Mouse (Mus musculus): ENCODE data around the gene Mta2. TPM values are rescaled to one million over a fixed set of nuclear protein-coding genes. Genes with fewer than 3 reads are reported as not detected.
"Not testable (repeated sequence)": the region's sequence is repeated elsewhere in the genome, so short reads cannot be mapped to it uniquely, and the experiment has no call there.

Mta2 gene
- total RNA-seq (2015) (47.3 and 53.3 TPM in 2 replicates), total RNA-seq (2017) (98.8 and 106 TPM in 2 replicates)

DNA sequence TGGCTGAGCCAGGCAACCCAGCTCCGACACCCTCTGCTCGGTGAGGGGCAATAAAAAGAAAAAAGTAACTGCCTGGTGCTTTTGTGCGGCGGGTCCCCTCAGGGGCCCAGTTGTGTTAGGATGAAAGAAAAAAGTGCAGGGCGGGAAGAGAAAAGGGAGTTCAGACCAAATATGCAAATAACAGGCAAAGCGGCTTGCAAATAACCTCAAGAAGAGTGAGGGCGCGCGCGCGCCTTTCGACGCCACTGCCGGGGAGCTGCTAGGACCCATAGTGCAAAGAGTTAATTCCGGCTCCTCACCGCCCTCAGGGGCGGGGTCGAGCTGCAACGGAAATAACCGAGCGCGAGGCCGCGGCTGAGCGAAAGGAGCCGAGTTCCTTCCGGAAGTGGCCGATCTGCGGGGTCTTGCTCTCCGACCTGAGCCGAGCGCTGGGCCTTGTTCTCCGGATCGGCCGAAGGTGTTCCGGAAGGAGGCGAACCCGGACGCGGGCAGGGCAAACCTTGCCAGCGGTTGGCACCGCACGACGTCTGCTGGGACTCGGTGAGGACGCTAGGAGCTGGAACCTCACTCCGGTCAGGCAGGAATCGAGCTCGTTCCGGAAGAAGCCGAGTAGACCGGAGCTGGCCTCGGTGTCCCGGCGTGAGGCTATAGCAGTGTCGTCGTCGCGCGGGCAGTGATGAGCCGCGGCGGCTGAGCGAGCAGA is at the start of gene Mta2:
Mta2 (plus strand) TSS at position 361 of the 703 bp plus-strand sequence.
- peak; percentile 92 for ATAC-seq (ENCODE audit: poor library complexity, severe bottlenecking)

DNA sequence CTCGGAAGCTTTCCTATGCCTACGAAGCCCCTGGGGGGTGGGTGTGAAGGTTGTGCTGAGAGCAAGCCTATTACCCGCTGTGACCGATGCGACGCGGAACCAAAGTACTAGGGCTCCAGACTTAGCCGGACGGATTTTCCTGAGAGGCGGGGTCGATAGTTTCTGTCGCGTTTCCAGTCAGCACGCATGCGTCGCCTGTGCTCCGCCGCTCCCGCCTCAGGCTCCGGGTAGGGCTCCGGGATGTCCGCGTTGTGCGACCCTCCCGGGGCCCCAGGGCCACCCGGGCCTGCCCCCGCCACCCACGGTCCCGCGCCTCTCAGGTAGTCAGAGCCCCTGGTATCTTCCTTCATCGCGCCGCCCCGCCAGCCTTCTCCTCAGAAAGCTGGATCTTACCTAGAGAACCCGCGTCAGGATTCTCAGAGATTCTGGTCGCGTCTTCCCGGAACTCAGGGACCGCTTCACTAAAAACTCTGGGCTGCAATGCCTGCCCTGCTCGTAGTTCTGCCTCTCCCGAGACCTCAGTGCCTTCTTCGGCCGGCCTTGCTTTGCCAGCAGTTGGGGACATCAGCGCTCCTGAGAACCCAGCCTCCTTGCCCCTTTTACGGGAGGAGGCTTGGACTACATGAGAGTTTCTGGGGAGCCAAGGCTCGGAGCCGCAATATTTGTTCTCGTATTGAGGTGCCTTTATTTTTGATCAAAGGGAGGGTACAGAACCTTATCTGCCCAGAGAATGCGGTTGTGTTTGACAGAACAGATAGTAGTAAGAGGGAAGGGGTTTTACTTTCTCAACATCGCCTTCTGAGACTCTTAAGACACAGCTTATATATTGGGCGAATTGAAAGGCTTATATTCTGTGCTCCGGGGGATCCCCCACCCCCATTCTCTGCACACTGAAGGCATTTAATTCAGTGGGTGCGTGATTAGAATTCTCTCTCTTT is 48.6 kb upstream of the Mta2 start, which contains the start of gene Ints5:
Ints5 (plus strand) TSS at position 177 of the 938 bp plus-strand sequence.
- ATAC-seq (ENCODE audit: poor library complexity, severe bottlenecking): peak; percentile 61

DNA sequence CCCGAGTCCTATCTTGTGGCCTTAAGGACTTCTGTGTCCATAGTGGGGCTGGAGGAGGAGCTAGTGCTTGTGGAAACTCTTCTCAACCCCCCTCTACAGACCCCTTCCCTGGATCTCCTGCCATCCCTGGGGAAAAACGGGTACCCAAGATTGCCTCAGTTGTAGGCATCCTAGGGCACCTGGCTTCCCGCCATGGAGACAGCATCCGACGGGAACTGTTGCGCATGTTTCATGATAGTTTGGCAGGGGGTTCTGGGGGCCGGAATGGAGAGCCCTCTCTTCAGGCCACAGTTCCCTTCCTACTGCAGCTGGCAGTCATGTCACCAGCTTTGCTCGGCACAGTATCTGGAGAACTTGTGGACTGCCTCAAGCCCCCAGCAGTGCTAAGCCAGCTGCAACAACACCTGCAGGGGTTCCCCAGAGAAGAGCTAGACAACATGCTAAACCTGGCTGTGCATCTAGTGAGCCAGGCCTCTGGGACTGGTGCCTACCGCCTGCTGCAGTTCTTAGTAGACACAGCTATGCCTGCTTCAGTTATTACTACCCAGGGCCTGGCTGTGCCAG is 46.2 kb upstream of the Mta2 start:
- ATAC-seq (ENCODE audit: poor library complexity, severe bottlenecking): no peak

DNA sequence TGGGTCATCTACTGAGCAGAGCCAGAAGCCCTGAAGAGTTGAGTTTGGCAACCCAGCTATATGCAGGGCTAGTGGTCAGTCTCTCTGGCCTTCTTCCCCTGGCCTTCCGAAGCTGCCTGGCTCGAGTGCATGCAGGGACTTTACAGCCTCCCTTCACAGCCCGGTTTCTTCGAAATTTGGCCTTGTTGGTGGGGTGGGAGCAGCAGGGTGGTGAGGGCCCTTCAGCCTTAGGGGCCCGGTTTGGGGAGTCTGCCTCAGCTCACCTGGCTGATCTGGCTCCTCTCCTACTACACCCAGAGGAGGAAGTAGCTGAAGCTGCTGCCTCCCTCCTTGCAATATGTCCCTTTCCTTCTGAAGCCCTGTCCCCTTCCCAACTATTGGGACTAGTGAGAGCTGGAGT is 45.4 kb upstream of the Mta2 start:
- ATAC-seq (ENCODE audit: poor library complexity, severe bottlenecking): not testable (repeated sequence)

DNA sequence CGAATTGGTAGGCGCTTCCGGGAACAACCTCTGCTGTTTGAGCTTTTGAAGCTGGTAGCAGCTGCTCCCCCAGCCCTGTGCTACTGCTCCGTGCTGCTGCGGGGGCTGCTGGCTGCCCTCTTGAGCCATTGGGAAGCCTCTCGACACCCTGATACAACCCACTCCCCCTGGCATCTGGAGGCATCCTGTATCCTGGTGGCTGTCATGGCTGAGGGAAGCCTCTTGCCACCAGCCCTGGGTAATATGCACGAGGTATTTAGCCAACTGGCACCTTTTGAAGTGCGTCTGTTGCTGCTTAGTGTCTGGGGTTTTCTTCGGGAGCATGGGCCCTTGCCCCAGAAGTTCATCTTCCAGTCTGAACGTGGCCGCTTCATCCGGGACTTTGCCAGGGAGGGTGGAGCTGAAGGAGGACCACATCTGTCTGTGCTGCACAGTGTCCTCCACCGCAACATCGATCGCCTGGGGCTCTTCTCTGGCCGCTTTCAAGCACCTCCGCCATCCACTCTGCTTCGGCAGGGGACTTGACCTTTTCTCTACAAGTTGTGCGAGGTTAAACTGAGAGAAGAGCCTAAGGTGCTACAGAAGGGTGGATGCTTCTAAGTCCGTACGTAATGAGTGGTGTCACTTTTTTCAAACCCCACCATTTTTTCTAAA is 44.3 kb upstream of the Mta2 start:
- 0 out of 2 replicates have a peak, but pooled peaks have one; percentile 0 for ATAC-seq (ENCODE audit: poor library complexity, severe bottlenecking)

DNA sequence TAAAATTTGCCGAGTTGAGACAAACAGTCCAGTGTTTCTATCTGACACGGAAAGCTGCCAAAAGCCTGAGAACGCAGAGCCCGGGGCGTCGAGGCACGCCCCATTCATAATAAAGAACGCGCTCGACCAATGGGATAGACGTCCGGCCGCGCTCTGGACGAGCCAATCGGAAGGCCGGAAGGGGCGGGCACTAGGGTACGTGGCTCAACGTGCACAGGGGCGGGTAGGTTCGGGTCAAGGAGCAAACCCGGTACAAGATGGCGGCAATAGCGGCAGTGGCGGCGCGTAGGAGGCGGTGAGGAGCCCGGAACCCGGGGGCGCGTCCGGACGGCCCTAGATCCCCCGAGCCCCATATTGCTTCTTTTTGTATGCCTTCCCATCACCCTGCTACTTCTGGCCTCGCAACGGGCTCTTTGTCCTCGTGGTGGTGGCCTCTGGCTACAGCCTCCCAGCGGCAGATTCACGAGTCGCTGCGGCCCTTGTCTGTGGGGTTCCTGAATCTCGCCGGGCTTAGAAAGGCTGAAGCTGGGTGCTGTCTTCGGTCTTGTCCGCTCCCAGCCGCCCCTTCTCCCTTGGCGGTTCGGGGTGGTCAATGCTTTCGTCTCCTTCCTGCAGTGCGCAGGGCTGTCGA is 43.7 kb upstream of the Mta2 start, which contains the start of gene Ganab:
Ganab (plus strand) TSS at position 207 of the 631 bp plus-strand sequence.
- peak; percentile 99 for ATAC-seq (ENCODE audit: poor library complexity, severe bottlenecking)

DNA sequence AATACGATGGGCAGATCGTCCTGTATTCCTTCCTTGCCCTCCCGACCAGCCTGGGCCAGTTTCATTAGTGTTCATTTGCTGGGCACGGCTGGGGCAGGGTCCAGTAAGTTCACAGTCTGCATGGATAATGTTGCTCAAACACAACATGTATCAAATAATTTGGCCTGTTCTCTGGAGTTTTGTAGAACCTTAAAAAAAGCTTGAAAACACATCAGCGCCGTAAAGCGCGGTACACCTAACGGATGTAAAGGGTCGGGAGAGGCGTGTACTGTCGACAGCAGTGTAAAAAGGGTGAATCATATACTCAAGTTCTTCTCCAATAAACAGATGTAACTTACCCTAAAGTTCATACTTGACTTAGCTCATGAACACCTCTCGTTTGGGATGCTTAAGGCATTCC is 43.1 kb upstream of the Mta2 start:
- no peak for ATAC-seq (ENCODE audit: poor library complexity, severe bottlenecking)

DNA sequence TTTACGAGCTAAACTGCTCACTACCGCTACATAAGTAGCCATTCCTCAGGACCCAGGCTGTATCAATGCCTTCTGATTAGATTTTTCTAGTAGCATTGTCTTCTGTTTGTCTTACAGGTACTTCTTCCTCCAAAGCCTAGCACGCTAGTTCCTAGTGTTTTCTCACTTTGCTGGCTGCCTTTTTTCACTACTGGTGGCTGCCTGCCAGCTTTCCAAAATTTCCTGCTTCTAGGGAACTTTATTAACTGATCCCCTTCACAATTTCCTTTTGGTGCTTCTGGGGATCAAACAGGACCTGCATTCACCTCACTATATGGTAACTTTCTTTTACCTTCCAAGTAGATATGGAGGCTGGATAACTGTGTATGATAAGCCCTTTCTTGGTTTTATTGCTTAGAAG is 42.6 kb upstream of the Mta2 start:
- no peak for ATAC-seq (ENCODE audit: poor library complexity, severe bottlenecking)

DNA sequence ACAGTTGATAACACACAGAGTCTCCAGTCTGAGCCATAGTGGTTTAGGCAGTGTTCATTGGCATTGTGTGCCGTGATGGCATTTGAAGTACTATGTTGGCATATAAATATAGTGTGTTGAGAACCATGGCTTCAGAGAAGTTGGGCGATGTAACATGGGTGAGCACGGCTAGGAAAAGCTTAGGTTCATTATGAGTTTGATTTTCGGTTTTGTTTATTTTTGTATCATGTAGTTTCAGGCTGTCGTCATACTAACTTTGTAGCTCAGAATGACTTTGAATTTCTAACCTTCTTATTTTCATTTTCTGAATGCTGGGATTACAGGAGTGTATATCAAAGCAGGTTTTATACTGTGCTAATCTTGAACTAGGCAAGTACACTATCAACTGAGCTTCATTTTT is 38.3 kb upstream of the Mta2 start:
- ATAC-seq (ENCODE audit: poor library complexity, severe bottlenecking): no peak

DNA sequence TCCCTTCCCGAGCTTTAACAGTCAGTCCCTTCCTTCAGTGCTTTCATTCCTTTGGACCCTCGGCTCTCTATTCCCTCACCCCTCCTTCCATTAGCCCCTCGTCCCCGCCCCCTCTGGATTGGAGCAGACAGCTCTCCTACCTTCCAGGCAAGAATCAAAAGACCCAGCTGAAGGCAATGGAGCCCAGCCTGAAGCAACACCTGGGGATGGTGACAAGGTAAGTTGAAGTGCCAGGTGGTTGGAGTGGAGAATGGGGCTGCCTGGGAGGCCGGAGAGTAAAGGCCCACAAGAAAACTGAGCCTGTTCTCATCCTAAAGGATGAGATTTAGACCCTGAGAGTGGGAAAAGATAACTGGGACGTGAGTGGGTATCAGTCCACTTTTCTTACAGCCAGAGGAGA is 33.1 kb upstream of the Mta2 start:
- no peak for ATAC-seq (ENCODE audit: poor library complexity, severe bottlenecking)

DNA sequence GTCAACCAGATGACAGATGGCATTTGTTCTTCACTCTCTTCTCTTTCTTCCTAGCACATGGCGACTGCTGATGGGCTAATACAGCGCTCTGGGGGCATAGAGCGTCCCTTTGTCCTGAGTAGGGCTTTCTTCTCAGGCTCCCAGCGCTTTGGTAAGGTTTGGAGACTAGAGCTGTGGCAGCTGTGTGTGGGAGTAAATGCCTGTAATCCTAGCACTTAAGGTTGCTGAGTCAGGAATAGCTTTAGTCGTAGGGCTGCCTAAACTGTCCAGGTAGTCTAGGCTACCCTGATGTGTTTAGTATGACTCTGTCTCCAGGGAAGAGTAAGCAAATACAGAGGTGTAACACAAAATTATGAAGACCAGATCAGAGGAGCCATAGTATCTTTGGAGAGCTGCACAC is 29.9 kb upstream of the Mta2 start:
- no peak for ATAC-seq (ENCODE audit: poor library complexity, severe bottlenecking)

DNA sequence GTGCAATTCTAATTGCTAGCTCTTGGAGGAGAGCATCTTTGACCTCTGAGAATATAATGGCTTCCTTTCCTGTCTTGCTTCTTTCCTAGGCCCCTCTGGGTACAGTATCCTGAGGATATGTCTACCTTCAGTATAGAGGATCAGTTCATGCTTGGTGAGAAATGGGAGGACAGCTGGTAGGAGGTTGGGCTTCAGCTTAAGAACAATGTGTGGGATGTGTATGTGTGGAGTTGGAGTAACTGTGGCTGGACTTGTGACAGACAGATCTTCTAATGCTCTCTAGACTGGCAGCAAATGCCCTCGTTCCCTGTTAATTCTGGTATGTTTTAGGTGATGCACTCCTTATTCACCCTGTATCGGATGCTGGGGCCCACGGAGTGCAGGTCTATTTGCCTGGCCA is 27.5 kb upstream of the Mta2 start:
- ATAC-seq (ENCODE audit: poor library complexity, severe bottlenecking): no peak

DNA sequence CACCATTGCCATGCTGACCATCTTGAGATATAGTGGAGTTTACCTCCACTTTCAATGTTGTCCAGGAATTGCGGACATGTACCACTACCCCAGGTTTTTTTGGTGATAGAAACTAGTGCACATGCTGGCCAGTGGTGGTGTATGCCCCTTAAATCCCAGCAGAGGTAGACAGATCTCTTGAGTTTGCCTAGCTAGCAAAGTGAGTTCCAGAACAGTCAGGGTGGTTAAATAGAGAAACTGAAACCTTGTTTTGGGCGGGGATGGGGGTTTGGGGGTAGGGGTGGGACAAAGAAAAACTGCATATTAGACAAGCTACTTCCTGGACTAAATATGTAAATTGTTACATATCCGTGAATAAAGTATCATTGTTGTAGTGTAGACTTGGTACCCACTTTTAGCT is 22.7 kb upstream of the Mta2 start:
- ATAC-seq (ENCODE audit: poor library complexity, severe bottlenecking): no peak

DNA sequence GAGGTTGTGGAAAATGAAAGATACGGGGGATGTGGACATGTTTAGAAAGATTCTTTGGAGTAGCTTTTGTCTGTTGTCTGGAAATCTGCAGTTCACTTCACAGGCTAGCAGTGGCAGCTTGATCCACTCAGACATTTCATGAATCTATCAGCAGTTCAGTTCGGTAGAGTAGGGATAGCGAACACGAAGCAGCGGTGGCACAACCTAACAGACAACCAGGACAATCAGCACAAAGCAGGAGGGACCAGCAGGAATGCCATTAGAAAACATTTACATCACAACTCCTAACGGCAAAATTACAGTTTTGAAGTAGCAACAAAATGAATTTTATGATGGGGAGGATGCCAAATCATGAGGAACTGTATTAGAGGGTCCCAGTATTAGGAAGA is 22.0 kb upstream of the Mta2 start:
- ATAC-seq (ENCODE audit: poor library complexity, severe bottlenecking): no peak

DNA sequence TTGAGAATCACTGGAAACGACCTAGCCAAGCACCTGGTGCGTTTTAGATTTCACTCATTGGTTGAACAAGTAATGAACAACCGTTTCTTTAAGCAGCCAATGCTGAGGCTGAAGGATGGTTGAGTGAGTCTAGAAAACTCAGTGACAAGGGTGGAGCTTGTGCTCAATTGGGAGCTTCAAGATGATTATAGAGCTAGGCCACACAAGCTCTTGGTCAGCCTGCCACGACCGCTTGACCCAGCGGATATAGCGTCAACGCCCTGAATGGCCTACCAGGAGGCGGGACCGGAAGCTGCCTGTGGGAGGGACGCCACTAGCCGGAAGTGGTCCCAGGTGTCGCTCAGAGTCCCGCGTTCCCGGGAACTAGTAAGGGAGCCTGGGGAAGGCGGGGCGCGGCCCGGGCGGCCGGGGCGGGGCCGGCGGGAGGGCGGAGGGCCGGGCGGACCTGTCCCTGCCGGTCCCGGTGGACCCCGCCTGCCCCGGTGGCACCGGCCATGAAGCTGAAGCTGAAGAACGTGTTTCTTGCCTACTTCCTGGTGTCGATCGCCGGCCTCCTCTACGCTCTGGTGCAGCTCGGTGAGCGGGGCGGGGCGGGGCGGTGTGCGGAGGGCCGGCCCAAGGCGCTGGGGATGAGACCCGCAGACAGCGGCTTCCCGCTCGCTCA is 21.5 kb upstream of the Mta2 start, which contains the start of gene B3gat3:
B3gat3 (plus strand) TSS at position 302 of the 664 bp plus-strand sequence.
- peak; percentile 97 for ATAC-seq (ENCODE audit: poor library complexity, severe bottlenecking)

DNA sequence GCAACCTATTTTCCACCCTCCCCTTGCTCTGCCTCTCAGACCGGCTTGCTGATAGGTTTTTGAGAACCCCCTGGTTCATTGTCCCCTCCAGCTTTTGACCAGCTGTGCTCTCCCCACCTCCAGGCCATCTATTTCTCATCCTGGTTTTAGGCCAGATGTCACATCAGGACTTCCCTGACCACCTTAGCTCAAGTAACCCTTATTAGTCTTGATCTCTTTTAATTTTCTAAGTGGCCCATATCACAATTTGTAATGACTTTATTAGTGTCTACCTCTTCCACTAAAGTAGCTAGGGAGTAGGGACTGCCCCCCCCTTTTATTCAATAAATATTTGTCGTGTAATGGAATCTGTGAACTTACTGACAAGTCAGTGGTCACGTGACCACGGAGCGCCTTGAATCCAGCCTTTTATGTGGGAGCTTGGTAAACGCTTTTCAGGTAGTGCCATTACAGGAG is 20.8 kb upstream of the Mta2 start:
- 0 out of 2 replicates have a peak, but pooled peaks have one; percentile 2 for ATAC-seq (ENCODE audit: poor library complexity, severe bottlenecking)

DNA sequence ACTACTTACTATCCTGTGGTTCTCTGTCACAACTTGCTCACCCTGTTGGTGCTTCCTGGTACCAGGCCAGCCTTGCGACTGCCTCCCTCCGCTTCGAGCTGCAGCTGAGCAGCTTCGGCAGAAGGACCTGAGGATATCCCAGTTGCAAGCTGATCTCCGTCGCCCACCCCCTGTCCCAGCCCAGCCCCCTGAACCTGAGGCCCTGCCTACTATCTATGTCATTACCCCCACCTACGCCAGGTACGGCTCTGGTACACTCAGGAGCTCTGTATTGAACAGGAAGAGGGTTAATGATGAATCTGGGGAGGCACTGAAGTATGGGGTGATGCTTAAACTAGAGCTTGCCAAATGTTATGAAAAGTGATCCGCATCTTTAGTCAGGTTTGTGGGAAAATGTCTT is 19.9 kb upstream of the Mta2 start:
- no peak for ATAC-seq (ENCODE audit: poor library complexity, severe bottlenecking)

DNA sequence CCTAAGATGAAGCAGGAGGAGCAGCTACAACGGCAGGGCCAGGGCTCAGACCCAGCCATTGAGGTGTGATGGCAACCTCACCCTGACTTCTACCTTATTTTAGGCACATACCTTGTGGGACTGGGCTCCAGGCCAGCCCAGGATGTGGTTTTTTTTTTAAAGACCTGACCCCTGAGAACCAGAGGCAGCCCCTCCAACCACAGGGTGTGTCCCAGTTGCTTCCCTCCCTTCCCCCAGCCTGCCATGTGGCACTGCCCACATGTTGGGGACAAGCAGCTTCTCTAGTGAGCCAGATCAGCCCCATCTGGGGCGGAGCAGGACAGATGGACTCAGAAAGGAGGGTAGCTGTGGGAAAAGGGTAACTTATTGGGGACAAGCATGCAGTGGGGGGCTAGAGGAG is 14.9 kb upstream of the Mta2 start:
- peak; percentile 16; the same call in 1 of the 2 replicates for ATAC-seq (ENCODE audit: poor library complexity, severe bottlenecking)

DNA sequence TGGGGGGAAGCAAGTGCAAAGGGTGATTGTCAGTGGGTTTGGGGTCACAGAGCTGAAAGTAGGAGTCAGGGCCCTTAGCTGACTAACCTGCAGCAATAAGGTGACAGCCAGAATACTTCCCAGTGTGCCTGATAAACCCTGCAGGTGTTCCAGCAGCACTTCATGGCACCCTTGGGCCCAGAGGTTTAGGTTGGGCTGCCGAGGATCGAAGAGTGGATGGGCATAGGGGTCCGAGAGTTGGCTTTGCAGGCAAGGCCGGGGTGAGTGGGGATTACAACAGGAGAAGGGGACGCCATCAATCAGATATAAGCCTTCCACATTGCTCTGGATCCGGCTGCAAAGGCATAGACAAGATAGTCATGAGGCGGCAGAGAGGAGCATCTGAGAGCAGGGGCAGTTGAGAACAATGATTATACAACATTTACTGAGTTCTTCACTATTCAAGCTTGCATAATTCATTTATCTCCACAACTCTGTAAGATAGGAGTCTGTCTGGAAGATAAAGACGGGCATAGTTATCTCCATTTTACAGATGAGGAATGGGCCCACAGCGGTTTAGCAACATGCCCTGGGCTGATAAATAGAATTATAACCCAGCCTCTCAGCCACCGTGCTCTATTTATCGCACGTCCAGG is 13.7 kb upstream of the Mta2 start:
- ATAC-seq (ENCODE audit: poor library complexity, severe bottlenecking): no peak
